Mouse (Mus musculus) liver, embryonic 15.5 days (tissue): Measurements from ENCODE around the gene Mblac1. TPM values are rescaled to one million over a fixed set of nuclear protein-coding genes. Genes with fewer than 3 reads are reported as not detected.

ENCODE experiments used
- ATAC-seq: fragments of 200-750 bp; cut with Nextera tagmentation; 2 replicates; pipeline ENCODE4 v1.8.0; 2017; ENCODE audit warnings: moderate number of reproducible peaks, mild to moderate bottlenecking, moderate library complexity; ENCODE audit not compliant: insufficient read depth
- H3K27ac ChIP-seq: fragments of 300-500 bp; sonication (generic); replicated peaks from 2 replicates; pipeline ENCODE4 v1.5.1; 2015; ENCODE audit warnings: mild to moderate bottlenecking, inconsistent platforms
- H3K27me3 ChIP-seq: fragments of 300-500 bp; sonication (generic); 2 replicates; pipeline ENCODE4 v1.6.1; 2015; ENCODE audit warnings: mild to moderate bottlenecking, inconsistent platforms
- H3K36me3 ChIP-seq: fragments of 300-500 bp; sonication (generic); replicated peaks from 2 replicates; pipeline ENCODE4 v1.6.1; 2015; ENCODE audit warnings: moderate library complexity, mild to moderate bottlenecking, inconsistent platforms
- H3K4me1 ChIP-seq: fragments of 300-500 bp; sonication (generic); replicated peaks from 2 replicates; pipeline ENCODE4 v1.6.1; 2015; ENCODE audit warnings: inconsistent platforms
- H3K4me2 ChIP-seq: fragments of 300-500 bp; sonication (generic); 2 replicates; pipeline ENCODE4 v1.6.1; 2015; ENCODE audit warnings: moderate library complexity, mild to moderate bottlenecking, inconsistent platforms
- H3K4me3 ChIP-seq: fragments of 300-500 bp; sonication (generic); replicated peaks from 2 replicates; pipeline ENCODE4 v1.5.1; 2015; ENCODE audit warnings: mild to moderate bottlenecking, inconsistent platforms
- H3K9ac ChIP-seq: fragments of 300-500 bp; sonication (generic); 2 replicates; pipeline ENCODE4 v1.6.1; 2015; ENCODE audit warnings: moderate library complexity, mild to moderate bottlenecking, inconsistent platforms
- H3K9me3 ChIP-seq: fragments of 300-500 bp; sonication (generic); replicated peaks from 2 replicates; pipeline ENCODE4 v1.6.1; 2016; ENCODE audit warnings: inconsistent platforms
- WGBS: fragments of 180-500 bp; shearing (Covaris S2); methylation state at CpG from one replicate; pipeline ENCODE4 v1.1.7; 2015; ENCODE audit warnings: mixed read lengths; ENCODE audit not compliant: insufficient replicate concordance; 5-methylcytosine and 5-hydroxymethylcytosine counted together
- polyA plus RNA-seq: library from polyadenylated mRNA; unstranded; fragments of >200 nt; fragmentation: Nextera tagmentation; extraction: Ambion mirVana; gene quantifications from 2 replicates; pipeline ENCODE4 v1.2.1, GENCODE M21; 2015

Mblac1 gene
- polyA plus RNA-seq, 1 experiment from 2014 or later: 3.0 TPM

DNA sequence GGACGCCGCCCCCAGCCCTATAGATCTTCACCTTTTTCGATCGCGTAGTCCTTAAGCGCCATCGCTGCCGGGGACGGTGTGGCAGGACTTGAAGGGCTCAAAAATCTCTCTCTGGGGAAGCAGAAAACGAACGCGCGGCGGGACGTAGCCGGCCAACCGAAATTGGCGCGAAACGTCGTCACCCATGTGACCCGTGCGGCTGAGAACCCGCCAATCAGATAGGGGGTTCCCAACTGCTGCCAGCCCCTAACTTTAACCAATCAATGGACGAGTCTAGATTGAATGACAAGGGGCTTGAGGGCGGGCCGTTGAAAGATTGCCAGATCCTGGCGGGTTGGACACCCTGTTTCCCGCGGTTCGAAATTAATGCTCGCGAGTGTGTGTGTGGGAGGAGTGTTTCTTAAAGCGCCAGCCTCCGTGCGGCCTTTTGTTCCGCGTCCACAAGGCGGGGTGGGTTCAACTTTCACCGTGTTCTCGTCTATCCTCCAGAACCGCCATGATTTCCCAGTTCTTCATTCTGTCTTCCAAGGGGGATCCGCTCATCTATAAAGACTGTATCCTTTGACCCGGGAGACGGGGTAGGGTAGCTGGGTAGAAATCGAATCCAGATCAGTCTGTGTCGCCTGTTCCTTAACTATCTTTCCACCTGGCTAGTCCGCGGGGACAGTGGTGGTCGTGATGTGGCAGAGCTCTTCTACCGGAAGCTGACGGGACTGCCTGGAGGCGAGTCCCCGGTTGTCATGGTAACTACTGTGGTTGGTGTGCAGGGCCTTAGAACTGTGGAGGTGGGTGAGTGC is 22.2 kb upstream of the Mblac1 start, which contains the start of the genes Ap4m1 and Mcm7:
Gene Ap4m1 (plus strand): TSS at position 308 of the 797 bp plus-strand sequence.
Gene Mcm7 (minus strand): TSS at position 728 of the 797 bp plus-strand sequence.
- Histone ChIP-seq H3K4me2 (peak within 1 kb of the TSS; percentile 87), H3K9me3 (no peaks in the 10 kb centered on the region), H3K4me3 (peak within 1 kb of the TSS; percentile 93), H3K27me3 (no peaks in the 10 kb centered on the region), H3K9ac (peak within 1 kb of the TSS; percentile 85), H3K4me1 (peaks cover 49% of the 10 kb centered on the region), H3K27ac (peak within 1 kb of the TSS; percentile 96), H3K36me3 (peaks cover 65% of the 10 kb centered on the region)
- under 1% methylated on average over 54 of the region's 54 CpGs for WGBS
- ATAC-seq: peak; percentile 86

DNA sequence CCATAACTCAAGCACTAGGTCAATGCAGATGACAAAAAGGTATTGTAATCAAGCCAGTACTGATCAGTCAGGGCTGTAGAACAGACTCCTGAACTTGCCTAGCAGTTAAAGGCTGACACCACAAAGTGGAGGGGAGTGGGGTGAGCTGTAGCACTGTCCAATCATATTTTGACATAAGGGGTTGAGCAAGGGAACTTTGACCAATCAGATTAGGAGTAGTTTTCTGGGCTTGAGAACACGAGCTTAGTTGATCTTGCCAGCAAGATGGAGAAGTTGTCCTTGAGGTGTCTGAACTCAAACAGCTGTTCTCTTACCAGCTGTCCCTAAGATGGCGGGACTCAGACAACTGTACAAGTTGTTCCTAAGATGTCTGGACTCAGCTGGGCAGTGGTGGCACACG is 20.9 kb upstream of the Mblac1 start:
- H3K27ac ChIP-seq: peak overlapping the region; percentile 96
- ATAC-seq: no peak
- no peak overlapping the region; the same call in 1 of the 2 replicates for H3K4me3 ChIP-seq
- H3K4me1 ChIP-seq: peaks cover 37% of the 10 kb centered on the region
- H3K27me3 ChIP-seq: no peaks in the 10 kb centered on the region
- H3K9me3 ChIP-seq: no peaks in the 10 kb centered on the region
- WGBS: 55% methylated on average over 3 of the region's 3 CpGs
- H3K4me2 ChIP-seq: peak overlapping the region; percentile 87
- H3K9ac ChIP-seq: peak overlapping the region; percentile 85; the same call in 1 of the 2 replicates
- peaks cover 65% of the 10 kb centered on the region for H3K36me3 ChIP-seq

DNA sequence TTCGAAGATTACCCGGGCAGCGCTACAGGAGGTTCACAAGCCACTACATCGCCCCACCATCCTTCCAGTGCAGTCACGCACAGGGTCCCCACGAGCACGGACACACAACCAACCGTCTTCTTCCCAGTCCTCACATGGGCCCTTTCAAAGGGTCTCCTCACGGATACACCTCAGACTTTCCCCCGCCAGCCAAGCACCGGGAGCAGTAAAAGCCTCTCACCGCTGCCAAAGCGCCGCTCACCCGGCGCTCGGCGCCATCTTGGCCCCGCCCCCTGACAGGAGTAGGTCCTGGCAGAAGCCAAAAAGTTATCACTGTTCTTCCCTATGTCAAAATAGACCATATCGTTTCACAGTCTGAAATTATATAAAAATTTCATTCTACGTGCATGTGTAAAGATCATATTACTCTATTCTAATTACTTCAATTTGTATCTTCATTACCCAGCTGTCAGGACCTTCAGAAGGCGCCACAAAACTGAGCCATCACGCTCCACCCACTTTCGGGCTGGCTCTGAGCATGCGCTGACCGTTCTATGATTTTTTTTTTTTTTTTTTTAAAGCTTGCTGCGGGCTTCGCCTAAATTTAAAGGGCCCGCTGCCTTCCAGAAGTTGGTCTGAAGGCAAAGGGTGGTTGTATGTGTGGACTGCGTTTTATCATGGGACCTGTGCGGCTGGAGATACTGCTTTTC is 7.0 kb upstream of the Mblac1 start, which contains the start of the genes Taf6 and Cnpy4:
Gene Taf6 (minus strand): TSS at position 502 of the 689 bp plus-strand sequence.
Gene Cnpy4 (plus strand): TSS at position 536 of the 689 bp plus-strand sequence.
- Histone ChIP-seq H3K27ac (peak within 1 kb of the TSS; percentile 82), H3K36me3 (peaks cover 26% of the 10 kb centered on the region), H3K4me2 (peak within 1 kb of the TSS; percentile 83), H3K9me3 (no peaks in the 10 kb centered on the region), H3K27me3 (no peaks in the 10 kb centered on the region), H3K4me3 (peak within 1 kb of the TSS; percentile 79), H3K9ac (peak within 1 kb of the TSS; percentile 84), H3K4me1 (peaks cover 32% of the 10 kb centered on the region)
- ATAC-seq: peak; percentile 84
- under 1% methylated on average over 31 of the region's 31 CpGs for WGBS

DNA sequence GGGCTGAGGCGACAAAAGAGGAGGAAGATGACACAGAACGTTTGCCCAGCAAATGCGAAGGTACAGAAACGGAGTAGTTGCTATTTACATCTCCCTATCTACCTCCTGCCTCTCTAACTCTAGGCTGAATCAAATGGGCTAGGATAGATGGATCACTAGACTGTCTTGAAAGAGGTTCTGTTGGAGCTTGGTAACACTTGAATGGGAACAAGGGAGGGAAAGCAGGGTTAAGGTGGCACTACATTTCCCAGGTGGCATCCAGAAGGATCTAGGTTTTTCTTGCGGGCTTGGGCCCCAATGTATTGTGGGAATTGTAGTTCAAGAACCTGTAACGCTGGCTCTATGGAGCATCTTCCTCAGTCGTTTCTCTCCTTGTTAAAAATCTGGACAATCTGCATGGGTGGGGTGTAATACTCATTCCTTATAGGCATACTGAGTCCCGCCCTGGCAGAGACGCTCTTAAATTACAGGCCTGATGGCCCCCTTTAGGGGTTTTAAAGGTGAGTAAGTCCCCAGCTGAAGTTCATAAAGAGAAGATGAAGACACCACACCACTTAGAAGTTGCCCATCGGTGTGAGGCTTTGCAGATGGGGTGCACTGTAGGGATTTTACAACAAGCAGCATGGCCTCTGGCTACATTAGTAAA is 6.3 kb upstream of the Mblac1 start:
- Histone ChIP-seq H3K36me3 (peaks cover 25% of the 10 kb centered on the region), H3K27ac (peak overlapping the region; percentile 82), H3K9me3 (no peaks in the 10 kb centered on the region), H3K27me3 (no peaks in the 10 kb centered on the region), H3K4me3 (peak overlapping the region; percentile 79), H3K4me2 (peak overlapping the region; percentile 83), H3K9ac (peak overlapping the region; percentile 72), H3K4me1 (peaks cover 32% of the 10 kb centered on the region)
- ATAC-seq: peak; percentile 83
- 0% methylated on average over 10 of the region's 10 CpGs for WGBS

DNA sequence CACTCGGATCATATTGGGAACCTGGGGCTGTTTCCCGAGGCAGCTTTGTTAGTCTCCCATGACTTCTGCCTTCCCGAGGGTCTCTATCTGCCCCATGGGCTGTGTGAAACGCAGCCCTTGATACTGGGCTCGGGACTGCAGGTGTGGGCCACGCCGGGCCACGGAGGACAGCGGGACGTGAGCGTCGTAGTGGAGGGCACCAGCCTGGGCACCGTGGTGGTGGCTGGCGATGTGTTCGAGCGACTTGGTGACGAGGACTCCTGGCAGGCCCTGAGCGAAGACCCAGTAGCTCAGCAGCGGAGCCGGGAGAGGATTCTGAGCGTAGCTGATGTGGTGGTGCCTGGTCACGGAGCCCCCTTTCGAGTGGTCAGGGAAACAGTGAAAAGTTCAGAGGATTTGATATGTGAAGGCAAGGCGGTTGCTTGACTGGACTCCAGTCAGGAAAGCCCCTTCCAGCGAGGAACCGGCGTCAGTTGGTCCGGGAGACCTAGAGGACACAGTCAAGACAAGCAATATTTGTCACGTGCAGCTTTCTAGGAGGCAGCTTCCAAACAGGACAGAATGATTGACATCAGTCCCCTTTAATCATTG is 736 bp downstream of the Mblac1 start:
- H3K4me2 ChIP-seq: peak overlapping the region; percentile 100
- peak; percentile 37 for ATAC-seq
- no peaks in the 10 kb centered on the region for H3K9me3 ChIP-seq
- peak overlapping the region; percentile 82 for H3K27ac ChIP-seq
- no peaks in the 10 kb centered on the region for H3K27me3 ChIP-seq
- 3% methylated on average over 29 of the region's 29 CpGs for WGBS
- H3K4me3 ChIP-seq: peak overlapping the region; percentile 81
- H3K36me3 ChIP-seq: peaks cover 11% of the 10 kb centered on the region; the same call in 1 of the 2 replicates
- H3K4me1 ChIP-seq: peaks cover 23% of the 10 kb centered on the region
- peak overlapping the region; percentile 84 for H3K9ac ChIP-seq

DNA sequence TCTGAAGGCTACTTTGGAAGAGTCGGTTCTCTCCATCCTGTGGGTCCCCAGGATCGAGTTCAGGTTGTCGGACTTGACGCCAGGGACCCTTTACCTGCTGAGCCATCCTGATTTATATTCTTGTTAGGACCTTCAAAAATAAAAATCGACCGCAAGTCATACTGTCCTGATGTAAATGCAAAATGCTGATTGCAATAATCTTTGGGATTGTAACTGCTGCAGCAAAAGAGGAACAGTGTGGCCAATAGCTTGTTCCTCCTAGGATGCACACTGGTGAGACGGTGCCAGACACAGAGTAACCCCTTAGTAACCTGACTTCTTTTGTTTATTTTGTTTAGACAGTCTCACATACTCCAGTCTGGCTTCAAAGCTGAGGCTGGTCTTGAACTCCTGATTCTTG is 1.3 kb downstream of the Mblac1 start:
- H3K9me3 ChIP-seq: no peaks in the 10 kb centered on the region
- peak overlapping the region; percentile 84; the same call in 1 of the 2 replicates for H3K9ac ChIP-seq
- peak overlapping the region; percentile 100 for H3K4me2 ChIP-seq
- H3K4me1 ChIP-seq: peaks cover 23% of the 10 kb centered on the region
- 48% methylated on average over 7 of the region's 7 CpGs for WGBS
- H3K27ac ChIP-seq: 0 out of 2 replicates have a peak overlapping the region, but pooled peaks have one; percentile 82
- ATAC-seq: no peak
- H3K27me3 ChIP-seq: no peaks in the 10 kb centered on the region
- peak overlapping the region; percentile 81; the same call in 1 of the 2 replicates for H3K4me3 ChIP-seq
- peaks cover 7% of the 10 kb centered on the region; the same call in 1 of the 2 replicates for H3K36me3 ChIP-seq

DNA sequence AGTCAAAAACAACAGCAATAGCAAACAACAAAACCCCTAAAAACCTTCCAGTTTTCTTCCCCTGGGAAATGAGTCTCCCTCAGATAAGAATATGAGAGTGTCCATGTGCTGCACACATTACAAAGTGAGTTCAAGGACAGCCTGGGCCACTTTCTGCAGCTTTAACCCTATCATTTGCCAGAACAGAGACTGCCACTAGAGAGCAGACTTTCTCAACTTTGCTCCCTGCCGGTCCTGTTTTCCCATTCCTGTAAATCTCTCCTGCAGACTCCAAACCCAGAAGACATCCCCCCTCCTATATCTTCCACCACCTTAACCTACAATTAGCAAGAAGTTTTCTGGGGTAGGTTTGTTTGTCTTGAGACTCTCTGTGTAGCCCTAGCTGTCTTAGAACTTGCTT is 5.5 kb downstream of the Mblac1 start:
- Histone ChIP-seq H3K4me2 (no peak overlapping the region), H3K4me3 (no peak overlapping the region), H3K27me3 (no peaks in the 10 kb centered on the region), H3K9me3 (no peaks in the 10 kb centered on the region), H3K27ac (no peak overlapping the region), H3K36me3 (no peaks in the 10 kb centered on the region), H3K4me1 (peaks cover 13% of the 10 kb centered on the region), H3K9ac (no peak overlapping the region)
- ATAC-seq: no peak
- WGBS: 5% methylated on average over 1 of the region's 1 CpGs

DNA sequence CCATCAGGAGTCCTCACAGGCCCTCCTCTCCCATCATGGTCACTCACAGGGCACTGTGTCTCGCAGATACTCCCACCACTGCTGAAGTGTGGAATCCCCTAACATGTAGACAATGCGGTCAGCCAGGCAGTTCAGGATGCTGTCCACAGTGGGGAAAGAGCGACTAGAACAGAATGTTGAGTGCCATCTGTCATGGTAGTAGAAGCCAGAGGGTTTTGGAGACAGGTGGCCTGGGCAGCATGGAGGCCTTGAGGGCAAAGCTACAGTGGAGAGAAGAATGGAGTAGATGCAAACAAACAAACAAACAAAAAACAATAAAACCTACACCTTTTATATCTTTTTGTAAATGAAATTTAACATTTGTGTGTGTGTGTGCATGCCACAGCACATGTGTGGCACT is 8.0 kb downstream of the Mblac1 start:
- no peaks in the 10 kb centered on the region for H3K27me3 ChIP-seq
- H3K27ac ChIP-seq: no peak overlapping the region
- H3K4me3 ChIP-seq: no peak overlapping the region
- no peak for ATAC-seq
- H3K9me3 ChIP-seq: 0 out of 2 replicates have a peak, but pooled peaks cover 3% of the 10 kb centered on the region
- no peak overlapping the region for H3K4me2 ChIP-seq
- WGBS: 61% methylated on average over 3 of the region's 3 CpGs
- no peak overlapping the region for H3K9ac ChIP-seq
- no peaks in the 10 kb centered on the region for H3K4me1 ChIP-seq
- no peaks in the 10 kb centered on the region for H3K36me3 ChIP-seq

DNA sequence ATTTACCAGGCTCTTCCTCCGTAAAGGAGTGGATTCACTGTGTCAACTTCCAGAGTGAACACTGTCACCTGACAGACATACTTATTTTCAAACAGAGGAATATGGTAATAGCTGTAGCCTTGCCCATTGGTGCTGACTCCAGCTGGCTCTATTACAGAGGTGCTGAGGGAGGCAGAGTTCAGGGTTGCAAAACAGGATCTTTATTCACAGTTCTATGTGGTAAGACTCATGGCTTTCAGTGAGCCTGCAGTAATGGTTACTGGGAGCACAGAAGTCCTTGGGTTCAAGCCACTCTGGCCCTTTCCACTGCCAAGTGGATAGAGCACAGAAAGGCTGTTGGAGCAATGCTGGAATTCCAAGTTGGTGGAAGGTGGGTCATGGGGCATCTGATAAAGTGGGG is 13.1 kb downstream of the Mblac1 start:
- no peaks in the 10 kb centered on the region for H3K4me1 ChIP-seq
- H3K36me3 ChIP-seq: no peaks in the 10 kb centered on the region
- no peak for ATAC-seq
- no peak overlapping the region for H3K4me3 ChIP-seq
- no peak overlapping the region for H3K4me2 ChIP-seq
- H3K27me3 ChIP-seq: no peaks in the 10 kb centered on the region
- no peak overlapping the region for H3K9ac ChIP-seq
- no peak overlapping the region for H3K27ac ChIP-seq
- WGBS: 66% methylated on average over 1 of the region's 1 CpGs
- H3K9me3 ChIP-seq: 0 out of 2 replicates have a peak, but pooled peaks cover 3% of the 10 kb centered on the region

DNA sequence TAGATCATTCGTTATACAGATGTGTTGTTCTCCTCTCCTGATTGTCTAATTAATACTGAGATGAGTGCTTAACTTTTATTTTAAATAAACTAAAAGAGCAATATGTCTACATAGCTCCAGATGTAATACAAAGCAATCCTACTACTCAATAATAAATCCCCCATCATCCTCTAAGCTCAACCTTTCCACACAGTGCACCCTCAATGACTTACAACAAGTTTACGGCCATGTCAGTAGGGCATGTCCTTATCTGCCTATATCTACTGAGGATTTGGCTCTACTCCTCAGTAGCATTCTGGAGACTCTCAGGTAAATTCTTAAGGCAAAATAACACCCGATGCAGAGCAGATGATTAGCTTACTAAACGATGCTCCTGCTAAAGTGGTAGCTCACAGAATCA is 13.8 kb downstream of the Mblac1 start:
- no peaks in the 10 kb centered on the region for H3K27me3 ChIP-seq
- H3K4me1 ChIP-seq: no peaks in the 10 kb centered on the region
- 54% methylated on average over 4 of the region's 4 CpGs for WGBS
- H3K9ac ChIP-seq: no peak overlapping the region
- 0 out of 2 replicates have a peak, but pooled peaks cover 3% of the 10 kb centered on the region for H3K9me3 ChIP-seq
- H3K4me2 ChIP-seq: no peak overlapping the region
- no peaks in the 10 kb centered on the region for H3K36me3 ChIP-seq
- H3K4me3 ChIP-seq: no peak overlapping the region
- ATAC-seq: no peak
- no peak overlapping the region for H3K27ac ChIP-seq
